Mouse (Mus musculus): ENCODE data around the gene Nyap2. TPM values are rescaled to one million over a fixed set of nuclear protein-coding genes. Genes with fewer than 3 reads are reported as not detected.
A peak's percentile ranks its signal among the peaks of the same experiment; 100 is the strongest.

The Nyap2 gene
- polyA plus RNA-seq, 1 experiment from 2014 or later, result 0.05 TPM

DNA sequence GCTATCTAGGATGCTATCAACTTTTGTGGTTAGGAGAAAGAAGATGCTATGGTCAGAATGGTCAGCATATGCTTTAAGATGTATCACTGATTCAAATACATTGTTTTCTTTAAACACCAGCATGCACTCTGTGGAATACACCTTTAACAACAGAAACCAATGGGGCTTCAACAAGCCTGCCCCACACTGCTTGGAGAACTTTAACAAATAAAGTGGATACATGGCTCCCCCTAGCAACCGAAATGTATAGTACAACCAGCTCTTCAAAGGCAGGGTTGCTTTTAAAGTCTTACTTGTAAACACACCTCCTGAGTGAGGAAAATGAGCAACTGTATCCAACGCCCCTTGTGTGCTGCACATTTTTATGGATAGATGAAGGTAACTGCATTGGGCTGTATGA lies 224.9 kb downstream of the Nyap2 start:
- H3K4me1 ChIP-seq (replicated peaks), result no peaks in the 10 kb centered on the region
- no peak overlapping the region for H3K4me2 ChIP-seq
- no peak overlapping the region for H3K4me3 ChIP-seq (replicated peaks)
- no peaks in the 10 kb centered on the region for H3K36me3 ChIP-seq
- no peak overlapping the region for H3K9ac ChIP-seq (replicated peaks)
- H3K9me3 ChIP-seq, result no peaks in the 10 kb centered on the region
- H3K27ac ChIP-seq, result no peak overlapping the region
- ATAC-seq (ENCODE audit: insufficient number of reproducible peaks, insufficient read depth, low FRiP score, low TSS enrichment, low read depth), result no peak
- WGBS, result 4% methylated on average over 2 of the region's 2 CpGs
- H3K27me3 ChIP-seq, result no peaks in the 10 kb centered on the region

DNA sequence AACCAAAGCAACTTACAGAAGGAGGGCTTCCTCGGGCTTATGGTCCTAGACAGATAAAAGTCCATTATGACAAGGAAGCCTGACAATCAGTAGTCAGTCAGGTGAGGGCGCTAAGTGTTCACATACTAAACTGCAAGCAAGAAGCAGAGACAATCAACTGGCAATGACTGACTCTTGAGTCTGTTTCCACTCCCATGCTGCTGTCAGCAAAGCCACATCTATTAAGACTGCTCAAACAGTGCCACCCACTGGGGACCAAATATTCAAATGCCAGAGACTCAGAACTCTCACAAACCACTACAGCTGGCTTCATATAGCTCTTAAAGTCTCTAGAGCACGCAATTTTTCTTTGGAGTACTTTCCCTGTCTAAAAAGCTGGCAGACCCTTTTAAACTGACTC lies 226.6 kb downstream of the Nyap2 start:
- no peak for ATAC-seq (ENCODE audit: insufficient number of reproducible peaks, insufficient read depth, low FRiP score, low TSS enrichment, low read depth)
- Histone ChIP-seq H3K9ac (replicated peaks) (no peak overlapping the region), H3K4me3 (replicated peaks) (no peak overlapping the region), H3K4me2 (no peak overlapping the region), H3K27ac (no peak overlapping the region), H3K27me3 (no peaks in the 10 kb centered on the region; the same call in 1 of the 2 replicates), H3K36me3 (no peaks in the 10 kb centered on the region), H3K9me3 (no peaks in the 10 kb centered on the region), H3K4me1 (replicated peaks) (no peaks in the 10 kb centered on the region)
- WGBS, result 50% methylated on average over 3 of the region's 3 CpGs

DNA sequence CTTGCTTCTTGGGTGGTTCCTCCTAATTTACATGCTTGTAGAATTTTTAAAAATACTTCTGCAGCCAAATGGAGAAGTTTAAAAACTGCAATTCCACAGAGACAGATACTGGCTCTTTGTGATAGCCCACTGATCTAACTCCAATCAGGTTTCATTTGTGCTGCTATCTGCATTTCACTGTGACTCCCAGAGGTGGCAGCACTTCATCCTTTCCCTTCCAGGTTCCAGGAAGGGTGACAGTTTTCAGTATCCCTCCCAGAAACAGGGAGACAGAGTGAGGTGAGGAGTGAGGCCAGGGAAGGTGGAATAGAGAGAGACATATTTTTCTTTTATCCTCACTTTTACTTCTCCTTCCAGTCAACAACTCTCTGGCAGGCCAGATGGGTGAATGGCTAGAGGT lies 230.7 kb downstream of the Nyap2 start:
- no peak overlapping the region for H3K4me3 ChIP-seq (replicated peaks)
- no peaks in the 10 kb centered on the region; the same call in 1 of the 2 replicates for H3K27me3 ChIP-seq
- H3K27ac ChIP-seq, result no peak overlapping the region
- H3K36me3 ChIP-seq, result no peaks in the 10 kb centered on the region
- H3K4me1 ChIP-seq (replicated peaks), result no peaks in the 10 kb centered on the region
- no peak overlapping the region for H3K4me2 ChIP-seq
- no peak for ATAC-seq (ENCODE audit: insufficient number of reproducible peaks, insufficient read depth, low FRiP score, low TSS enrichment, low read depth)
- H3K9me3 ChIP-seq, result no peaks in the 10 kb centered on the region
- H3K9ac ChIP-seq (replicated peaks), result no peak overlapping the region

DNA sequence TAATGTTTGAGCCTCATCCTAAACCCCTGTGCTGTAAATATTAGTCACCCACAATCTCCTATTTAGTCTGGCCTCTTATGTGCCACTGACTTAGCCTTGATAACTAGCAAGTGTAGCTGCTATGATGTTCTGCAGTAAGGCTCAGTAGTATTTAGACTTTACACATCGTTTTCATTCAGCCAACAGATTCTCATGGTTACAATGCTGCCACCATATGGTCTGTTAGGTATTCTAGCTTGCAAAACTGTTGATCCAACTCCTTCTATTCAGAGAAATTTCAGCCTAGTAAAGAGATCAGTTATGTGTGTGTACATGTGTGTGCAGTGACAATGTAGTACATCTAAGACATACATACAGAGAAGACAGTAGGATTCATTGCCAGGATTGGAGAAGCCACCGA lies 231.2 kb downstream of the Nyap2 start:
- no peaks in the 10 kb centered on the region; the same call in 1 of the 2 replicates for H3K27me3 ChIP-seq
- ATAC-seq (ENCODE audit: insufficient number of reproducible peaks, insufficient read depth, low FRiP score, low TSS enrichment, low read depth), result no peak
- no peaks in the 10 kb centered on the region for H3K9me3 ChIP-seq
- H3K9ac ChIP-seq (replicated peaks), result no peak overlapping the region
- H3K4me1 ChIP-seq (replicated peaks), result no peaks in the 10 kb centered on the region
- no peak overlapping the region for H3K4me2 ChIP-seq
- H3K36me3 ChIP-seq, result no peaks in the 10 kb centered on the region
- no peak overlapping the region for H3K27ac ChIP-seq
- WGBS, result 63% methylated on average over 2 of the region's 2 CpGs
- no peak overlapping the region for H3K4me3 ChIP-seq (replicated peaks)

DNA sequence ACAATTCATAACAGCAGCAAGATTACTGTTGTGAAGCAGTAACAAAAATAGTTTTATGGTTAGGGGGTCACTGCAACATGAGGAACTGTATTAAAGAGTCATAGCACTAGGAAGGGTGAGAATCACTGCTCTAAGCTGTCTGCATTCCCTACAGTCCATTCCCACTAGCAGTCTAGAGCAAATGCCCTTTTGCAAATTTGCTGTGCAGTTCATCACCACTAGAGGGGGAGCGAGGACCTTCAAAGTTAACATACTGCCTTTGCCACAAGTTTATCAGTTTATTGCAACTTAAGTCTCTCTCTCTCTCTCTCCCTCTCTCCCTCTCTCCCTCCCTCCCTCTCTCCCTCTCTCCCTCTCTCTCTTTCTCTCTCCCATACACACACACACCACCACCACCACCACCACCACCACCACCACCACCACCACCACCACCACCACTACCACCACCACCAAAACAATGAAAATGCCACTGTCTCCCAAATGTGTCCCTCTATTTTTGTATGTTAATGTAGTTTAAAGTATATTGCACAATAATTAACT lies 233.4 kb downstream of the Nyap2 start:
- H3K9me3 ChIP-seq, result no peaks in the 10 kb centered on the region
- H3K4me3 ChIP-seq (replicated peaks), result no peak overlapping the region
- H3K4me1 ChIP-seq (replicated peaks), result no peaks in the 10 kb centered on the region
- H3K27me3 ChIP-seq, result no peaks in the 10 kb centered on the region; the same call in 1 of the 2 replicates
- ATAC-seq (ENCODE audit: insufficient number of reproducible peaks, insufficient read depth, low FRiP score, low TSS enrichment, low read depth), result peak; percentile 47; the same call in 1 of the 2 replicates
- no peak overlapping the region for H3K9ac ChIP-seq (replicated peaks)
- H3K27ac ChIP-seq, result no peak overlapping the region
- 0% methylated on average over 1 of the region's 1 CpGs for WGBS
- H3K4me2 ChIP-seq, result no peak overlapping the region
- no peaks in the 10 kb centered on the region for H3K36me3 ChIP-seq

DNA sequence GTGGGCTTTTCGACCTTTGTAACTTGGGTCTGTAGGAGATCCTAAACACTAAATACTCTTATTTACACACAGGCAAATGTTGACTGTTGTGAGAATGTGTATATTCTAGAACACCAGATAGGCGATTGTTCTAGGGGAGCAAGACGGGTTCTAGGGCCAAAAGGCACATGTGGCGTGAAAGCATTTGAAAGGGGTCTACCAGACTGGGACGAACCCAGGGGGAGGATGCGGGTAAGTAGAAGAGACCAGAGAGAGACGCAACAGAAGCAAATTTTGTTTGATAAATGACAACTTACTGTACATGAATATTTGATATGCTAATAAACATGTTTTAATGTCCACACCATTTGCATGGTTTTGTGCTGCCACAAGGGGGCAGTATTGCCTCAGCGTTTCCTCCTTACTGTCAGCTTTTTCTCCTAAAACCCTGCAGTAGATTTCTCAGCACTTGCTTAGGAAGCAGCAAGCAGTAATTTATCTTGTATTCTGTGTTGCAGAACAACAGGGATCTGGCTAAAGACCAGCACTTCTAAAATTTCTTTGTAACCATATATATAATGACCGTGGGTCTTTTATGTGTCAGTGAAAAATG lies 239.7 kb downstream of the Nyap2 start:
- Histone ChIP-seq H3K27ac (no peak overlapping the region), H3K36me3 (no peaks in the 10 kb centered on the region), H3K27me3 (no peaks in the 10 kb centered on the region; the same call in 1 of the 2 replicates), H3K9ac (replicated peaks) (no peak overlapping the region), H3K4me1 (replicated peaks) (no peaks in the 10 kb centered on the region), H3K9me3 (no peaks in the 10 kb centered on the region), H3K4me3 (replicated peaks) (no peak overlapping the region), H3K4me2 (no peak overlapping the region)
- WGBS, result 53% methylated on average over 9 of the region's 9 CpGs
- peak; percentile 71 for ATAC-seq (ENCODE audit: insufficient number of reproducible peaks, insufficient read depth, low FRiP score, low TSS enrichment, low read depth)

DNA sequence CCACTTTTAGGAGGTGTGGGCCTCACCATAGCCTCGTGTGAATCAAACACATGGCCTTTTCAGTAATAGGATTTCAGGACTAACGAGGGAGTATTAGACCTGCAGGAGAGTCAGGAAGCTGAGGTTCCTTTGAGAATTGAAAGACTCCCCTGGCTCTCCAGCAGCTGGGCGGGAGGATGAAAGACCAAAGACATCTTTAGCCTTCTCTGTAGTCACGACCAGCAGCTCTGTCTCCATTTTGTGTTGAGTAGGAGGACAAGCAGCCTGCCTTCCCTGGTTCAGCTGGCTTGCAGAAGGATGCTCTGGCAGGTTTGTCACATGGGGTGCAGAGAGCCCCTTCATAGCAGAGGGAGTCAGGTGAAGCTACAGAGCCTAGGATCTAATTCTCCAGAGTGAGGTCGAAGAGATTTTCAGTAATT lies 240.3 kb downstream of the Nyap2 start:
- ATAC-seq (ENCODE audit: insufficient number of reproducible peaks, insufficient read depth, low FRiP score, low TSS enrichment, low read depth), result peak; percentile 52; the same call in 1 of the 2 replicates
- no peaks in the 10 kb centered on the region for H3K9me3 ChIP-seq
- H3K4me2 ChIP-seq, result no peak overlapping the region
- no peak overlapping the region for H3K27ac ChIP-seq
- 28% methylated on average over 5 of the region's 5 CpGs for WGBS
- H3K9ac ChIP-seq (replicated peaks), result no peak overlapping the region
- no peaks in the 10 kb centered on the region for H3K4me1 ChIP-seq (replicated peaks)
- H3K36me3 ChIP-seq, result no peaks in the 10 kb centered on the region
- no peak overlapping the region for H3K4me3 ChIP-seq (replicated peaks)
- H3K27me3 ChIP-seq, result no peaks in the 10 kb centered on the region; the same call in 1 of the 2 replicates

DNA sequence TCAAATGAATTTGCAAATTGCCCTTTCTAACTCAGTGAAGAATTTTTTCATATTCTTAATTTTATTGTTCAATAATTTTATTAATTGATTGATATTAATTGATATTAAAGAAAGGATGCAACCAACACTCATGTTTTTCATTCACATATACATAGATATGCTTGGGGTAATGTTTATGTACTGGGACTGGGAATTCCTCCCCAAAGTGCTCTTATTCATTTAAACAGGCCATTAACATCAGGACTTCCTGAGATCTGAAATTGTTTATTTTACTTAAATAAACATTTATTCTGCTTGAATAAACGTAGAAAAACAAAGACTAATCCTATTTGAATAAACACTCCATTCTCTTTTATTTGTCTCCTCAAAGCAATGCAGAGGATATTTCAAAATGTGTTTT lies 311.0 kb downstream of the Nyap2 start:
- H3K9ac ChIP-seq (replicated peaks), result no peak overlapping the region
- H3K9me3 ChIP-seq, result no peaks in the 10 kb centered on the region
- H3K27ac ChIP-seq, result no peak overlapping the region
- H3K4me3 ChIP-seq (replicated peaks), result no peak overlapping the region
- ATAC-seq (ENCODE audit: insufficient number of reproducible peaks, insufficient read depth, low FRiP score, low TSS enrichment, low read depth), result no peak
- no peaks in the 10 kb centered on the region for H3K27me3 ChIP-seq
- H3K4me1 ChIP-seq (replicated peaks), result no peaks in the 10 kb centered on the region
- WGBS, result 42% methylated on average over 1 of the region's 1 CpGs
- no peaks in the 10 kb centered on the region for H3K36me3 ChIP-seq
- no peak overlapping the region for H3K4me2 ChIP-seq

Measured in limb, embryonic 12.5 days (tissue).